Mouse (Mus musculus) hindbrain, embryonic 11.5 days (tissue): ENCODE data around the gene Haghl. TPM values are rescaled to one million over a fixed set of nuclear protein-coding genes. Genes with fewer than 3 reads are reported as not detected.

Source experiments
- ATAC-seq: fragments of 200-750 bp; cut with Nextera tagmentation; 2 replicates; pipeline ENCODE4 v1.8.0; 2017; ENCODE audit warnings: mild to moderate bottlenecking, moderate TSS enrichment, moderate library complexity; ENCODE audit not compliant: low FRiP score
- DNase-seq: peaks from one replicate; pipeline ENCODE4 v3.0.0-alpha.2; 2015; ENCODE audit warnings: low spot score
- H3K27ac ChIP-seq: fragments of 300-500 bp; sonication (generic); 2 replicates; pipeline ENCODE4 v1.5.1; 2014; ENCODE audit warnings: mild to moderate bottlenecking, low read depth, low read length
- H3K27me3 ChIP-seq: fragments of 300-500 bp; sonication (generic); 2 replicates; pipeline ENCODE4 v1.6.1; 2014; ENCODE audit warnings: mild to moderate bottlenecking, low read length, moderate library complexity, mixed read lengths; ENCODE audit not compliant: control insufficient read depth, insufficient read depth
- H3K36me3 ChIP-seq: fragments of 300-500 bp; sonication (generic); 2 replicates; pipeline ENCODE4 v1.6.1; 2014; ENCODE audit warnings: mild to moderate bottlenecking, low read length, moderate library complexity, mixed read lengths; ENCODE audit not compliant: control insufficient read depth, insufficient read depth
- H3K4me1 ChIP-seq: fragments of 300-500 bp; sonication (generic); replicated peaks from 2 replicates; pipeline ENCODE4 v1.6.1; 2014; ENCODE audit warnings: low read length, mixed read lengths; ENCODE audit not compliant: control insufficient read depth, insufficient read depth
- H3K4me2 ChIP-seq: fragments of 300-500 bp; sonication (generic); replicated peaks from 2 replicates; pipeline ENCODE4 v1.6.1; 2014; ENCODE audit warnings: mild to moderate bottlenecking, low read depth, low read length
- H3K4me3 ChIP-seq: fragments of 300-500 bp; sonication (generic); 2 replicates; pipeline ENCODE4 v1.5.1; 2014; ENCODE audit warnings: low read depth, low read length
- H3K9ac ChIP-seq: fragments of 300-500 bp; sonication (generic); 2 replicates; pipeline ENCODE4 v1.6.1; 2014; ENCODE audit warnings: low read depth, low read length
- H3K9me3 ChIP-seq: fragments of 300-500 bp; sonication (generic); 2 replicates; pipeline ENCODE4 v1.6.1; 2016; ENCODE audit warnings: low read length; ENCODE audit not compliant: control insufficient read depth
- WGBS: fragments of 180-500 bp; shearing (Covaris S2); extraction: QIAGEN DNeasy Blood & Tissue Kit; methylation state at CpG from one replicate; pipeline ENCODE4 v1.1.7; 2014; 5-methylcytosine and 5-hydroxymethylcytosine counted together
- polyA plus RNA-seq: library from polyadenylated mRNA; unstranded; fragments of >200 nt; fragmentation: Nextera tagmentation; extraction: Ambion mirVana; gene quantifications from 2 replicates; pipeline ENCODE4 v1.2.1, GENCODE M21; 2014

Haghl gene
- polyA plus RNA-seq, 1 experiment from 2014 or later, result 70.3 TPM

DNA sequence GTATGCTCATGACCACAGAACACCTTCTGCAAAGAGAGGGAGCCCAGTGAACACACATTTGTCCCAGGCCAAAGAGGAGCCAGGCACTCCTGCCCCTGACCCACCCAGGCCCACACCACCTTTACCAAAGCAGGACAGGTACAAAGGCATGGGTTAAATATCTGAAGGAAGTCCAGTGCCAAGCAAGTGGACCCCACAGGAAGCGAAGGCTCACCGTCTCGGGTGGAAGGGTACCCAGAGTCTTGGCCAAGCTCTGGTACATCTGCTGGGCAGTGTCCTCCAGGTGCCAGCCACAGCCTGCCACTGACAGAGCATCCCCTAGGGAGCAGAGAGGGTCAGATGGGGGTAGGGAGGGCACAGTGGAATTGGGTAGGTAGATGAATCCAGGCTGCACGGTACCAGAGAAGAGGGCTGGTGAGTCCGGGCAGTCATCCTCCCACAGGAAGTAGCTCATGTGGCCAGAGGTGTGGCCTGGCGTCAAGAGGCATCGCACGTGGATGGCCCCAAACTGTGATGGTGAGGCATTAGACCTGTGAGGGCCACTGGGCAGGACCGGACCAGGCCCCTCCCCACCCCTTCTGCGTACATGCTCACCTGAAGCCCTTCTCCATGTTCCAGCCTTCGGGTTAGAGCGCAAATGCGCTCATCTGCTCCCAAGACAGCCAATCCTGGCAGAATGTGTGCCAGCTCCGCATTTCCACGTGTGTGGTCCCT is 1.5 kb downstream of the Haghl start:
- Histone ChIP-seq H3K4me2 (peak overlapping the region; percentile 74), H3K9ac (peak overlapping the region; percentile 67), H3K4me3 (peak overlapping the region; percentile 73), H3K27ac (peak overlapping the region; percentile 84; the same call in 1 of the 2 replicates), H3K9me3 (no peaks in the 10 kb centered on the region), H3K4me1 (peaks cover 8% of the 10 kb centered on the region), H3K36me3 (no peaks in the 10 kb centered on the region; the same call in 1 of the 2 replicates), H3K27me3 (no peaks in the 10 kb centered on the region)
- WGBS, result 85% methylated on average over 15 of the region's 15 CpGs
- ATAC-seq, result no peak
- no peak for DNase-seq

DNA sequence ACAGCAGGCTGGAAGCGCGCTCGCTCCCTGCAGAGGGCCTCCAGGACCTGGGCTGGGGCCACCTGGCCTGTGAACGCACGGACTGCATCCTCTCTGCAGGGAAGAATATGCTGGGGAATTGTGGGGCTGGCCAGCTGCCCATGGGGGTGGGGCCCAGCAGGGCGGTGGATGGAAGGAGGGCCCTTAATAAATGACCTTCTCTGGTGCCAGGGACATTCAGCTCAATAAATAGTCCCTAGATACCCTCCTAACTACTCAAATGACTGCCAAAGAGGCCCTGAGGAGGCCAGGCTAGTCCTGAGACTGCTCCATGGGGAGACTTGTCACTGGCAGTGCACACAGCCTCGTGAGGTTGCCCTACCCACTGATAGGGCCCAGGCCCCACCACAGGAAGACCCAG is 2.4 kb downstream of the Haghl start:
- DNase-seq (no peak), ATAC-seq (no peak)
- Histone ChIP-seq H3K27me3 (no peaks in the 10 kb centered on the region), H3K36me3 (no peaks in the 10 kb centered on the region; the same call in 1 of the 2 replicates), H3K9ac (no peak overlapping the region), H3K9me3 (no peaks in the 10 kb centered on the region), H3K4me2 (no peak overlapping the region), H3K4me1 (peaks cover 8% of the 10 kb centered on the region), H3K4me3 (no peak overlapping the region), H3K27ac (no peak overlapping the region)
- 82% methylated on average over 7 of the region's 7 CpGs for WGBS

GRCm38 (mm10) chr17:25781339-25781738 is 4.1 kb downstream of the Haghl start:
- Histone ChIP-seq H3K27ac (no peak overlapping the region), H3K9me3 (no peaks in the 10 kb centered on the region), H3K9ac (no peak overlapping the region), H3K4me1 (peaks cover 8% of the 10 kb centered on the region), H3K36me3 (no peaks in the 10 kb centered on the region), H3K27me3 (no peaks in the 10 kb centered on the region), H3K4me2 (no peak overlapping the region), H3K4me3 (no peak overlapping the region)
- WGBS, result 87% methylated on average over 6 of the region's 6 CpGs
- ATAC-seq (no peak), DNase-seq (no peak)

DNA sequence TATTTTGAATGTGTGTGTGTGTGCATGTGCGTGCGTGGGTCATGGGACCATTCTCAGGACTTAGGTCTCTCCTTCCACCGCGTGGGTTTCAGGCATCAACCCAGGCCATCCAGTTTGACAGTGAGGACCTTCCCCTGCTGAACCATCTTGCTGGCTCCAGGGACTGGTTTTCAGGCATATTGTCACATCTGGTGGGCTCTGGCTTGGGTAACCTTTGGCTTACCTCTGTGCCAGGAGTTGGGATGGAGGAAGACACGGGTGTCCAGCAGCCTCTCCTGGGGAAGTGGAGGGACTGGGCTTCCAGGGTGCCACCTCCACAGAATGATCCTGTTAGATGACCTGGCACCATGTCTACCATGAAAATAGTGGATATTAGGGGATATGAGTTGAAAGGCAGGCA is 7.5 kb downstream of the Haghl start:
- H3K9me3 ChIP-seq, result no peaks in the 10 kb centered on the region
- H3K27ac ChIP-seq, result no peak overlapping the region
- H3K9ac ChIP-seq, result no peak overlapping the region
- no peaks in the 10 kb centered on the region for H3K36me3 ChIP-seq
- ATAC-seq, result no peak
- H3K4me3 ChIP-seq, result no peak overlapping the region
- no peak overlapping the region for H3K4me2 ChIP-seq
- peaks cover 4% of the 10 kb centered on the region for H3K4me1 ChIP-seq
- 91% methylated on average over 5 of the region's 5 CpGs for WGBS
- no peak for DNase-seq
- H3K27me3 ChIP-seq, result no peaks in the 10 kb centered on the region

GRCm38 (mm10) chr17:25775318-25776062 is 10.0 kb downstream of the Haghl start:
- Histone ChIP-seq H3K4me1 (peaks cover 4% of the 10 kb centered on the region), H3K9ac (no peak overlapping the region), H3K9me3 (no peaks in the 10 kb centered on the region), H3K36me3 (no peaks in the 10 kb centered on the region), H3K4me3 (no peak overlapping the region), H3K4me2 (no peak overlapping the region), H3K27me3 (no peaks in the 10 kb centered on the region), H3K27ac (no peak overlapping the region)
- DNase-seq, result no peak
- 80% methylated on average over 10 of the region's 10 CpGs for WGBS
- ATAC-seq, result no peak

- Histone ChIP-seq H3K9ac (peak within 1 kb of the TSS; percentile 75), H3K27ac (no peak within 1 kb of the TSS), H3K4me1 (peaks cover 4% of the 10 kb centered on the region), H3K27me3 (no peaks in the 10 kb centered on the region), H3K9me3 (no peaks in the 10 kb centered on the region), H3K4me2 (peak within 1 kb of the TSS; percentile 85), H3K36me3 (no peaks in the 10 kb centered on the region), H3K4me3 (peak within 1 kb of the TSS; percentile 72)
- under 1% methylated on average over 37 of the region's 37 CpGs for WGBS
- DNase-seq, result peak; percentile 99
- ATAC-seq, result peak; percentile 85
Observed at GRCm38 (mm10) chr17:25773549-25774120, 11.8 kb downstream of the Haghl start, which contains the start of gene Narfl. Gene Narfl, plus strand, starts transcription at chr17:25773776.

DNA sequence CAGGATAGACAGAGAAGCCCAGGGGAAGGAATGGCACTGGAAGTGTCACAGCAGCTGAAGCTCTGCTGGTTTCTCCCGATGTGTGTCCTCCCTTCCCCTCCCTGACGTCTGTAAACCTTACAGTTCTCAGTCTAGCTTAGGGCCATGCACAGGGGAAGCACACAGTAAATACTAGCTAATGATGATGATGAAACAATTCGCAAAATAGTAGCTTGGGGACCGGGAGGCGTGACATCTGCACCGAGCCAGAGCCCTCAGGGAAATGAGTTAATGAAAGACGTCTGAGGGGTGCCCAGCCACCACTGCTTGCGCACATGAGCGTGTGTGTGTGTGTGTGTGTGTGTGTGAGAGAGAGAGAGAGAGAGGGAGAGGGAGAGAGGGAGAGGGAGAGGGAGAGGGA is 16.1 kb downstream of the Haghl start:
- 56% methylated on average over 9 of the region's 9 CpGs for WGBS
- no peaks in the 10 kb centered on the region for H3K36me3 ChIP-seq
- H3K27ac ChIP-seq, result no peak overlapping the region
- no peaks in the 10 kb centered on the region for H3K9me3 ChIP-seq
- H3K4me1 ChIP-seq, result peaks cover 4% of the 10 kb centered on the region
- ATAC-seq (no peak), DNase-seq (no peak)
- H3K4me2 ChIP-seq, result no peak overlapping the region
- H3K9ac ChIP-seq, result no peak overlapping the region
- H3K4me3 ChIP-seq, result no peak overlapping the region
- 0 out of 2 replicates have a peak, but pooled peaks cover 2% of the 10 kb centered on the region for H3K27me3 ChIP-seq

DNA sequence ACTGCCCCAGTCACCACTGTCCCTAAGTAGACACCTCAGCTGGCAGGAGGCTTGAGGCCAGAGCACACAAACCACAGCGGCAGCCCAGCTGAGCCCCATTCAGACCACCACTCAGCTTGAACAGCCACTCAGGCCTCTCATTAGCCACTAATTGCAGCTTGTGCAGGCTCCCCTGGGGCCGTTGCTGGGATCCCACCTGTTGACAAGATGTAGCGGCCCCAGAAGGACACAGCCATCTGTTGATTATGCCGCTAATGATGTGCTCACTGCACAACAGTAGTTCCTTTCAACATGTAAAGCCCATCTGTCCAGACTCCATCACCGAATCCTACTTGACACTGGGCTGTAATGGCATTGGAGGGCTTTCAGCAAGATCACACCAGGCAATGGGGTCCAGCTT is 19.6 kb downstream of the Haghl start:
- Histone ChIP-seq H3K27me3 (0 out of 2 replicates have a peak, but pooled peaks cover 2% of the 10 kb centered on the region), H3K9me3 (no peaks in the 10 kb centered on the region), H3K36me3 (no peaks in the 10 kb centered on the region), H3K4me3 (no peak overlapping the region), H3K9ac (no peak overlapping the region), H3K27ac (no peak overlapping the region), H3K4me2 (no peak overlapping the region), H3K4me1 (no peaks in the 10 kb centered on the region)
- DNase-seq (peak; percentile 68), ATAC-seq (peak; percentile 53; the same call in 1 of the 2 replicates)
- WGBS, result 50% methylated on average over 5 of the region's 5 CpGs
